Mouse (Mus musculus) liver, postnatal 0 days (tissue): ENCODE results near the gene Zcchc10. TPM values are rescaled to one million over a fixed set of nuclear protein-coding genes. Genes with fewer than 3 reads are reported as not detected.
A peak's percentile ranks its signal among the peaks of the same experiment; 100 is the strongest.

Source experiments
- ATAC-seq: fragments of 200-750 bp; cut with Nextera tagmentation; 2 replicates; pipeline ENCODE4 v1.8.0; 2017; ENCODE audit warnings: mild to moderate bottlenecking, moderate library complexity
- DNase-seq: peaks from one replicate; pipeline ENCODE4 v3.0.0-alpha.2; 2016
- H3K27ac ChIP-seq: fragments of 300-500 bp; sonication (generic); 2 replicates; pipeline ENCODE4 v1.5.1; 2014; ENCODE audit warnings: antibody characterized with exemption, moderate library complexity, mild to moderate bottlenecking, low read depth
- H3K27me3 ChIP-seq: fragments of 300-500 bp; sonication (generic); 2 replicates; pipeline ENCODE4 v1.6.1; 2014; ENCODE audit warnings: low read length, control low read depth, mixed read lengths; ENCODE audit not compliant: insufficient read depth
- H3K36me3 ChIP-seq: fragments of 300-500 bp; sonication (generic); replicated peaks from 2 replicates; pipeline ENCODE4 v1.6.1; 2014; ENCODE audit warnings: mild to moderate bottlenecking, control low read depth, low read length, moderate library complexity, mixed read lengths; ENCODE audit not compliant: insufficient read depth
- H3K4me1 ChIP-seq: fragments of 300-500 bp; sonication (generic); 2 replicates; pipeline ENCODE4 v1.6.1; 2014; ENCODE audit warnings: antibody characterized with exemption, mild to moderate bottlenecking, control low read depth; ENCODE audit not compliant: insufficient read depth
- H3K4me2 ChIP-seq: fragments of 300-500 bp; sonication (generic); 2 replicates; pipeline ENCODE4 v1.6.1; 2014; ENCODE audit warnings: low read depth, mild to moderate bottlenecking, low read length, moderate library complexity, mixed read lengths
- H3K4me3 ChIP-seq: fragments of 300-500 bp; sonication (generic); 2 replicates; pipeline ENCODE4 v1.5.1; 2014; ENCODE audit warnings: low read depth, low read length
- H3K9ac ChIP-seq: fragments of 300-500 bp; sonication (generic); replicated peaks from 2 replicates; pipeline ENCODE4 v1.6.1; 2014; ENCODE audit warnings: mild to moderate bottlenecking, moderate library complexity
- H3K9me3 ChIP-seq: fragments of 300-500 bp; sonication (generic); 2 replicates; pipeline ENCODE4 v1.6.1; 2016; ENCODE audit warnings: mild to moderate bottlenecking, control low read depth, low read length, mixed read lengths
- CTCF ChIP-seq: sonication (generic); IDR thresholded peaks from 2 replicates; pipeline ENCODE4 v1.5.1; 2016; ENCODE audit warnings: antibody characterized with exemption, low read depth
- EP300 ChIP-seq: IDR thresholded peaks from 2 replicates; pipeline ENCODE4 v1.6.1; 2016; ENCODE audit warnings: antibody characterized with exemption, low read depth, mild to moderate bottlenecking
- WGBS: fragments of 180-500 bp; shearing (Covaris S2); extraction: QIAGEN DNeasy Blood & Tissue Kit; methylation state at CpG from one replicate; pipeline ENCODE4 v1.1.7; 2014; ENCODE audit not compliant: insufficient replicate concordance; 5-methylcytosine and 5-hydroxymethylcytosine counted together
- polyA plus RNA-seq: library from polyadenylated mRNA; unstranded; fragments of >200 nt; fragmentation: Nextera tagmentation; extraction: Ambion mirVana; gene quantifications from 2 replicates; pipeline ENCODE4 v1.2.1, GENCODE M21; 2015

Gene Zcchc10
- polyA plus RNA-seq, 1 experiment from 2014 or later = 7.4 TPM

DNA sequence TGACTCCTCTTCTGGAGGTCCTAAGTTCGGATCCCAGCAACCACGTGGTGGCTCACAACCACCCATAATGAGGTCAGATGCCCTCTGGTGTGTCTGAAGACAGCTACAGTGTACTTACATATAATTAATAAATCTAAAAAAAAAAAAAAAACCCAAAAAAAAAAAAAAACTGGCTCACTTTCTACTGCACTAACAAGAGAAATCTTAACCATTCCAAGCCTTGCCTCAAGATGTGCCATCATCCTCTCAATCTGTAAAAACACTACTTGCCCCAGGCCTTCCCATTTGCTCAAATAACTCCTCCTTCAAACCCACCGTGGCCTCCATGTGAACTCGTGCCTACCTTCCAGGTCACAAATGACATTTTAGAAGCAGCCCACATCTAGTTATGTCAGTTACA is 27.6 kb upstream of the Zcchc10 start:
- TF ChIP-seq CTCF (no peak), EP300 (no peak)
- no peak overlapping the region for H3K27ac ChIP-seq
- H3K36me3 ChIP-seq = peaks cover 16% of the 10 kb centered on the region
- peaks cover 40% of the 10 kb centered on the region for H3K4me1 ChIP-seq
- 59% methylated on average over 4 of the region's 4 CpGs for WGBS
- no peaks in the 10 kb centered on the region for H3K27me3 ChIP-seq
- ATAC-seq (no peak), DNase-seq (no peak)
- H3K9me3 ChIP-seq = no peaks in the 10 kb centered on the region
- H3K9ac ChIP-seq = no peak overlapping the region
- no peak overlapping the region for H3K4me2 ChIP-seq
- H3K4me3 ChIP-seq = no peak overlapping the region

DNA sequence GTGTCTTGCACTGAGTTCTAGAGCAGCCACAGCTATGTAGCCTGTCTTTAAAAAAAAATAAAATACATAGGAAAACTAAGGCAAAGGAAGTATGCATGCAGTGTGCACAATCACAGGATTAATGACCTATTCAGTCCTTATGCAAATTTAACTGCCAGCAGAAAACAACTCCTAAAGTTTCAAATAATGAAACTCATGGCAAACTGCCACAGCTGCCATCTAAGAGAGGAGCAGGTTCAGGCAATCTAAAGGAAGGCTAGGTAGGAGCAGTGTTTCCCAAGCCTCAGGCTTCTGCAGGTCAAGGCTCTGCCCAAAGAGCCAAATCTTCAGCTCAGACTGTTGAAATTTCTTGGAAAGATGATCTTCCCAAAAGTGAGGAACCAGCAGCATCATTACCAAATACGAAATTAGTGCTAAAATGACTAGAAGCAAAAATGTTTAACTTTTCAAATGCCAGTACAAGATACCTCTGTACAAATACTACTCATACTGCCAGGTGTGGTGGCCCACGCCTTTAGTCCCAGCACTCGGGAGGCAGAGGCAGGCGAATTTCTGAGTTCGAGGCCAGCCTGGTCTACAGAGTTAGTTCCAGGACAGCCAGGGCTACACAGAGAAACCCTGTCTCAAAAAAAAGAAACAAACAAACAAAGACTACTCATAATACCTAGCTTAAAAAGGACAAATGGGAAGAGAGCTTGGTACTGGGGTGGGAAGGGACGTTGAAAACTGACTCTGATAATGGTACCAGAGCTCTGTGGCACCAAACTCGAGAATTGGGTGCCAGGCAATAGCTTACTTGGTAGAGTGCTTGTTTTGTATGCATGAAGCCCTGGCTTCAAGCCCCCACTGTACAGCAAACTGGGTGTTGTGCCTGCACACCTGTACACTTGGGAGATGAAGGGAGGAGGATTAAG is 26.3 kb upstream of the Zcchc10 start:
- no peak for TF ChIP-seq EP300
- no peak for TF ChIP-seq CTCF
- Histone ChIP-seq H3K9me3 (no peaks in the 10 kb centered on the region), H3K4me2 (peak overlapping the region; percentile 86), H3K9ac (peak overlapping the region; percentile 98), H3K4me3 (peak overlapping the region; percentile 93; the same call in 1 of the 2 replicates), H3K27ac (0 out of 2 replicates have a peak overlapping the region, but pooled peaks have one; percentile 23), H3K36me3 (peaks cover 9% of the 10 kb centered on the region; the same call in 1 of the 2 replicates), H3K27me3 (no peaks in the 10 kb centered on the region), H3K4me1 (peaks cover 40% of the 10 kb centered on the region)
- no peak for DNase-seq
- no peak for ATAC-seq
- WGBS = 68% methylated on average over 7 of the region's 7 CpGs

DNA sequence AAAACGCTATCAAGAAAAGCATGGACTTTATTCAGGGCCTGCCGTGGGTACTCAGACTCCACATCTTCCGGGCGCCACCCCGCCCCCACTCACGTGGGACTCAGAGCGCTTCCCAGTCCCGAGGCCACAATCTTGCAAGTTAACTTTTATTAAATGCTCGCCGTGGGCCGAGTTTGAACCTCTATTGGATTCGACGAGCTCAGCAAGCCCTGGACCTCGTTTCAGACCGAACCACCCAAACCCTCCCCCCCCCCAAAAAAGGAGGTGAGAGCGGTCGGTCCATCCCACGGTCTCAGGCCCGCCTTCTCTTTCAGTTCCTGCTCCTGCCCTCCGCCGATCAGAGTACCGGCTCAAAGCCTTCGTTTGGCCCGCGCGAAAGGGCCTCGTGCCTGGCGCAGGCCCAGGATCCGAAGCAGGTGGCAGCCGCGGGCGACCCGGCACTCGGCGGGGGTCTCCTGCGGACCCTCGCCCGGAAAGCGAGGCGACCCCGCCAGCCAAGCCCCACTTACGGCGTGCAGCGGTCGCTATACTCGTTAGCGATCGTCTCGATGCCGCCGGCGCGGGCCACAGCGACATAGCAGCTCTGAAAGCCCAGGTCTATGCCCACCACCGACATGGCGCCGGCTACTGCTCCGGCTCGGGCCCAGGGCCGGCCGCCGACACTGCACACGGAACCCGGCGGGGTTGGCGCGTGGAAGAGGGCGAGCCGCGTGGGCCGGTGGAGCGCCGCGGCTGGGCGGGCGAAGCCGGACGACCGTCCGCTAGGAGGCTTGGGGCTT is 24.7 kb upstream of the Zcchc10 start:
- peak overlapping the region; percentile 86 for H3K4me2 ChIP-seq
- peak overlapping the region; percentile 99 for H3K27ac ChIP-seq
- DNase-seq = peak; percentile 80
- peak overlapping the region; percentile 98 for H3K9ac ChIP-seq
- H3K36me3 ChIP-seq = peaks cover 6% of the 10 kb centered on the region; the same call in 1 of the 2 replicates
- peaks cover 37% of the 10 kb centered on the region for H3K4me1 ChIP-seq
- under 1% methylated on average over 80 of the region's 80 CpGs for WGBS
- H3K27me3 ChIP-seq = no peaks in the 10 kb centered on the region
- H3K4me3 ChIP-seq = peak overlapping the region; percentile 93
- ATAC-seq = peak; percentile 63
- H3K9me3 ChIP-seq = no peaks in the 10 kb centered on the region
- TF ChIP-seq CTCF = 0 out of 2 replicates have a peak, but pooled peaks have one; percentile 3
- TF ChIP-seq EP300 = no peak

DNA sequence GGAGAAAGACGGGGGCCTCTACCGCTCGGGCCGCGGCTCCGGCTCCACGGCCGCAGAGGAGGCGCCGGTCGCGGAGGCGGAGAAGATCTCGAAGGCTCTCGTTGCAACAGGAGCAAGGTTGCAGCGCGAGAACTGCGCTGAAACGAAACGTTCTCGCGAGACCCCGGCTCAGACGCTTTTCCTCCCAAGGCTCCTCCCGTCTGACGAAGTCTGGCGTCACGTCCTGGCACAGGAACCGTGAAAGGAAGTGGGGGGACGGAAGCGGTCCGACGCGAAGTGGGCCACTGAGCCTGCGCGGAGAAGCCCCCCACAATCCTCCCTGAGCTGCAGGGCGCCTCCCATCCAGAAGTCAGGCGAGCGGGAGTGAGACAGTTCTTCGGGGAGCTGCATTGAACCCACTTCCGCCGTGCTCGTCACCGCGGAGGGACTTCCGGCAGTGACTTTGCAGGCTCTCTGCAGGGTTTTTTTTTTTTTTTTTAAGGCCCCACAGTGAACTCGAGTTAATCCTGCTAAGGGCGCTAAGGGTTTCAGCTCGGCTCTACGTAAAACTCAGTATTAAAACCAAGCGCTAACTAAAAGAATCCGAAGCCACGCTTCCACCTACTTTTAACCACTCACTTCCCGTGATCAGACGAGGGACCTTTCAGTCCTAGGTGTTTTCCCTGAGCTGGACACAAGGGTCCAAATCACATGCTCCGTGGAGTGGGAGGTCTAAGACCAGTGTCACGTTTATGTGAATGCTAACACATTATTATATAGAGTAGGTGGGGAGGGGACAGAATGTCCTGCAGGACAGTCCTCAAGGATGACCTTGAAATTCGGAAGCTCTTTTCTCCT is 23.9 kb upstream of the Zcchc10 start, which contains the start of gene Hspa4:
Gene Hspa4 (minus strand): TSS at position 128 of the 837 bp plus-strand sequence.
- Histone ChIP-seq H3K4me2 (peak within 1 kb of the TSS; percentile 86), H3K27me3 (no peaks in the 10 kb centered on the region), H3K9me3 (no peaks in the 10 kb centered on the region), H3K36me3 (peaks cover 6% of the 10 kb centered on the region; the same call in 1 of the 2 replicates), H3K4me3 (peak within 1 kb of the TSS; percentile 93), H3K4me1 (peaks cover 31% of the 10 kb centered on the region), H3K27ac (peak within 1 kb of the TSS; percentile 99), H3K9ac (peak within 1 kb of the TSS; percentile 98)
- TF ChIP-seq EP300 (peak; percentile 82), CTCF (no peak)
- ATAC-seq = peak; percentile 93
- 1% methylated on average over 56 of the region's 58 CpGs for WGBS
- peak; percentile 98 for DNase-seq

DNA sequence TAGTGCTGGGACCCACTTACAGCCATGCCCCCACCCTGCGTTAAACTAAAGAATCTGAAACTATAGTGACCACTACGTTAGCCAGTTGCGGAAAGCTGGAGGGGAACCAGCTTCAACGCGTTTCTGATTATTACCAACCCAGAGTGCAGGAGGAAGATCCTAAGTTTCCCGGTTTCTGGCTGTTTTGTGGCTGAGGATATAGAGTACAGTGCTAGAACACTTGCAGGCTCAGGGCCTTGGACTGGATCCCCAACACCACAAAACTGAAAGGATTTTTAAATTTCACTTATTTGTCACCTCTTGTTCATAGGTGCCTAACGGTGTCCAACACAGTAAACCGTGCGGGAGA is 23.3 kb upstream of the Zcchc10 start:
- peaks cover 6% of the 10 kb centered on the region; the same call in 1 of the 2 replicates for H3K36me3 ChIP-seq
- H3K27ac ChIP-seq = peak overlapping the region; percentile 99
- peaks cover 30% of the 10 kb centered on the region for H3K4me1 ChIP-seq
- WGBS = 47% methylated on average over 9 of the region's 9 CpGs
- ATAC-seq (no peak), DNase-seq (no peak)
- peak overlapping the region; percentile 86 for H3K4me2 ChIP-seq
- no peaks in the 10 kb centered on the region for H3K27me3 ChIP-seq
- H3K4me3 ChIP-seq = peak overlapping the region; percentile 93
- no peaks in the 10 kb centered on the region for H3K9me3 ChIP-seq
- TF ChIP-seq EP300 (no peak), CTCF (no peak)
- H3K9ac ChIP-seq = peak overlapping the region; percentile 98
